Mouse (Mus musculus): Measurements from ENCODE around the gene Ifitm2.

GRCm38 (mm10) chr7:140927181-140927580 is 28.6 kb downstream of the Ifitm2 start:
- TF ChIP-seq POLR2A (IDR thresholded peaks at IDR 0.05; ENCODE audit: control insufficient read depth, extremely low read depth, insufficient read depth, low read length, poor library complexity) (no peak), CTCF (IDR thresholded peaks at IDR 0.05; ENCODE audit: borderline replicate concordance, control insufficient read depth, extremely low read depth, insufficient read depth, low read length, poor library complexity) (no peak)

Measured in thymus, adult 2 months (tissue).